Comparison of ENCODE assay signal across 9 mouse cellular contexts in genomic region chr1:191275527-191275926, GRCm38 (mm10). TPM values are rescaled to one million over a fixed set of nuclear protein-coding genes. Genes with fewer than 3 reads are reported as not detected.
DNase-seq lines count a peak whose midpoint lies in the region; ATAC-seq and TF ChIP-seq lines count a peak whose summit lies in the region.
"Had no signal": no experiment of that assay in that cellular context is flagged by ENCODE, and none has a peak within 500 bp of the region (broad histone marks: within the 10 kb centered on the region; RNA-seq: fewer than 3 reads in every experiment).

No protein-coding gene starts in this region.

- peak; percentile 82 for TF ChIP-seq CTCF in thymus, adult 2 months (IDR thresholded peaks at IDR 0.05; ENCODE audit: borderline replicate concordance, control insufficient read depth, extremely low read depth, insufficient read depth, low read length, poor library complexity)

- H3K4me2 ChIP-seq in limb, embryonic 14.5 days (replicated peaks; ENCODE audit: low read depth, low read length, severe bottlenecking): no peak overlapping the region
- H3K4me2 ChIP-seq: embryonic facial prominence, embryonic 13.5 days had no signal

- no peaks in the 10 kb centered on the region; the same call in 1 of the 2 replicates for H3K4me1 ChIP-seq in thymus, adult 2 months (replicated peaks; ENCODE audit: control insufficient read depth, insufficient read depth, low read length)
- H3K4me1 ChIP-seq in limb, embryonic 14.5 days (ENCODE audit: control insufficient read depth, insufficient read depth, low read length): no peaks in the 10 kb centered on the region

- H3K27ac ChIP-seq in thymus, adult 2 months (ENCODE audit: control insufficient read depth, insufficient read depth, low read length): no peak overlapping the region
- H3K27ac ChIP-seq in limb, embryonic 14.5 days (replicated peaks; ENCODE audit: low read depth, low read length): no peak overlapping the region
- H3K27ac ChIP-seq: embryonic facial prominence, embryonic 13.5 days had no signal

- ATAC-seq in limb, embryonic 14.5 days (ENCODE audit: low FRiP score, low read depth): no peak

- 12% methylated on average over 12 of the region's 12 CpGs for WGBS in thymus, adult 2 months
- 6% methylated on average over 12 of the region's 12 CpGs for WGBS in limb, embryonic 14.5 days

- DNase-seq in thymus, adult 2 months: peak; percentile 65
- DNase-seq in thymus, adult 18-20 months: no peak
- peak; percentile 68 to 82 for DNase-seq in cerebellum, postnatal 25 days
- peak; percentile 46 for DNase-seq in gastrocnemius, postnatal 25 days
- peak; percentile 37 for DNase-seq in kidney, adult 11 months
- peak; percentile 70 for DNase-seq in limb, embryonic 14.5 days (ENCODE audit: low spot score)
- peak; percentile 34 to 74 for DNase-seq in natural killer cell, adult 2 months (ENCODE audit: low spot score in 2 of 2)
- DNase-seq in testis, postnatal 10 days (ENCODE audit: low spot score): peak; percentile 90

- H3K9me3 ChIP-seq in limb, embryonic 14.5 days (ENCODE audit: control insufficient read depth, low read length): no peaks in the 10 kb centered on the region
- H3K9me3 ChIP-seq: embryonic facial prominence, embryonic 13.5 days had no signal

- H3K27me3 ChIP-seq in thymus, adult 2 months (ENCODE audit: control insufficient read depth, insufficient read depth, low read length): no peaks in the 10 kb centered on the region
- no peaks in the 10 kb centered on the region for H3K27me3 ChIP-seq in limb, embryonic 14.5 days (ENCODE audit: control insufficient read depth, insufficient read depth, low read length)
- H3K27me3 ChIP-seq: embryonic facial prominence, embryonic 13.5 days had no signal

- H3K36me3 ChIP-seq in thymus, adult 2 months (ENCODE audit: control insufficient read depth, insufficient read depth, low read length): no peaks in the 10 kb centered on the region
- H3K36me3 ChIP-seq in limb, embryonic 14.5 days (ENCODE audit: control insufficient read depth, insufficient read depth, low read length): no peaks in the 10 kb centered on the region
- H3K36me3 ChIP-seq: embryonic facial prominence, embryonic 13.5 days had no signal

- no peak for TF ChIP-seq POLR2A in thymus, adult 2 months (IDR thresholded peaks at IDR 0.05; ENCODE audit: control insufficient read depth, extremely low read depth, insufficient read depth, low read length, poor library complexity)
- no peak for TF ChIP-seq POLR2A in limb, embryonic 14.5 days (IDR thresholded peaks at IDR 0.05; ENCODE audit: borderline replicate concordance, extremely low read depth, insufficient read depth, insufficient read length)

- no peak overlapping the region for H3K9ac ChIP-seq in limb, embryonic 14.5 days (ENCODE audit: low read depth, low read length, severe bottlenecking)
- H3K9ac ChIP-seq: embryonic facial prominence, embryonic 13.5 days had no signal

- H3K4me3 ChIP-seq in thymus, adult 2 months (ENCODE audit: control insufficient read depth, insufficient read depth, low read length): no peak overlapping the region
- H3K4me3 ChIP-seq in limb, embryonic 14.5 days (replicated peaks; ENCODE audit: low read length): no peak overlapping the region
- H3K4me3 ChIP-seq: embryonic facial prominence, embryonic 13.5 days had no signal

RNA-seq across cellular contexts. Expression of gene Nenf, which starts 42.5 kb away (rescaled TPM):
- polyA plus RNA-seq in thymus, adult 2 months (2012; rRNA removed): 47.1 and 64.5 TPM in 2 replicates
- total RNA-seq in gastrocnemius, postnatal 25 days (2021): 10 to 100 TPM; 54.3 to 62.3 TPM
- polyA plus RNA-seq in limb, embryonic 14.5 days (2012; rRNA removed): 144 and 150 TPM in 2 replicates
- polyA plus RNA-seq in limb, embryonic 14.5 days (2014; fragmentation: Nextera tagmentation; extraction: Ambion mirVana): 149 and 152 TPM in 2 replicates

RNA-seq across cellular contexts. Expression of gene Tmem206, which starts 50.2 kb away (rescaled TPM):
- polyA plus RNA-seq in thymus, adult 2 months (2012; rRNA removed): 17.2 and 17.8 TPM in 2 replicates
- total RNA-seq in gastrocnemius, postnatal 25 days (2021): 1 to 10 TPM; 1.2 to 1.3 TPM
- 14.5 and 15.1 TPM in 2 replicates for polyA plus RNA-seq in limb, embryonic 14.5 days (2012; rRNA removed)
- 16.7 and 21.3 TPM in 2 replicates for polyA plus RNA-seq in limb, embryonic 14.5 days (2014; fragmentation: Nextera tagmentation; extraction: Ambion mirVana)

RNA-seq across cellular contexts. Expression of gene Atf3, which starts 57.7 kb away (rescaled TPM):
- 3.2 and 4.2 TPM in 2 replicates for polyA plus RNA-seq in thymus, adult 2 months (2012; rRNA removed)
- total RNA-seq in gastrocnemius, postnatal 25 days (2021): 10 to 100 TPM in 1 of 2 experiments, 1 to 10 TPM in 1; 7.0 to 12.6 TPM
- 4.4 and 5.0 TPM in 2 replicates for polyA plus RNA-seq in limb, embryonic 14.5 days (2012; rRNA removed)
- polyA plus RNA-seq in limb, embryonic 14.5 days (2014; fragmentation: Nextera tagmentation; extraction: Ambion mirVana): 5.6 and 5.9 TPM in 2 replicates

Comparison
In these comparisons a context has a peak if more than half of its experiments do, and no peak if none do; other contexts are left out.
1. DNase-seq: peak in thymus, adult 2 months (single experiment), cerebellum, postnatal 25 days (2 of 2), gastrocnemius, postnatal 25 days (single experiment), kidney, adult 11 months (single experiment), limb, embryonic 14.5 days (single experiment), natural killer cell, adult 2 months (2 of 2) and testis, postnatal 10 days (single experiment); none in thymus, adult 18-20 months (0 of 2).